Mouse (Mus musculus): ENCODE results near the gene Mmp14. TPM values are rescaled to one million over a fixed set of nuclear protein-coding genes. Genes with fewer than 3 reads are reported as not detected.

Gene Mmp14
- polyA plus RNA-seq, 1 experiment from 2014 or later: 112 TPM

GRCm38 (mm10) chr14:54464293-54465005 is 33.0 kb downstream of the Mmp14 start:
- WGBS: under 1% methylated on average over 57 of the region's 57 CpGs
- ATAC-seq: peak; percentile 82
- no peaks in the 10 kb centered on the region for H3K27me3 ChIP-seq (replicated peaks)
- peak overlapping the region; percentile 72 for H3K4me2 ChIP-seq (replicated peaks)
- H3K36me3 ChIP-seq: peaks cover 19% of the 10 kb centered on the region
- peak overlapping the region; percentile 78 for H3K9ac ChIP-seq
- peak overlapping the region; percentile 85 for H3K27ac ChIP-seq
- H3K9me3 ChIP-seq: no peaks in the 10 kb centered on the region
- H3K4me1 ChIP-seq (replicated peaks): 0 out of 2 replicates have a peak, but pooled peaks cover 3% of the 10 kb centered on the region
- H3K4me3 ChIP-seq (replicated peaks): peak overlapping the region; percentile 92

GRCm38 (mm10) chr14:54471467-54471866 is 40.1 kb downstream of the Mmp14 start:
- peaks cover 29% of the 10 kb centered on the region for H3K36me3 ChIP-seq
- no peak overlapping the region for H3K4me3 ChIP-seq (replicated peaks)
- H3K4me2 ChIP-seq (replicated peaks): no peak overlapping the region
- H3K27ac ChIP-seq: no peak overlapping the region
- H3K4me1 ChIP-seq (replicated peaks): peaks cover 10% of the 10 kb centered on the region
- ATAC-seq: no peak
- H3K9ac ChIP-seq: no peak overlapping the region
- 82% methylated on average over 2 of the region's 2 CpGs for WGBS
- no peaks in the 10 kb centered on the region for H3K9me3 ChIP-seq
- H3K27me3 ChIP-seq (replicated peaks): no peaks in the 10 kb centered on the region

GRCm38 (mm10) chr14:54472671-54473070 is 41.3 kb downstream of the Mmp14 start:
- 61% methylated on average over 5 of the region's 5 CpGs for WGBS
- ATAC-seq: no peak
- Histone ChIP-seq H3K27ac (no peak overlapping the region), H3K4me2 (replicated peaks) (no peak overlapping the region), H3K27me3 (replicated peaks) (peaks cover 2% of the 10 kb centered on the region; the same call in 1 of the 2 replicates), H3K4me1 (replicated peaks) (peaks cover 11% of the 10 kb centered on the region), H3K9ac (no peak overlapping the region), H3K4me3 (replicated peaks) (no peak overlapping the region), H3K9me3 (no peaks in the 10 kb centered on the region), H3K36me3 (peaks cover 28% of the 10 kb centered on the region)

- H3K4me3 ChIP-seq (replicated peaks): no peak overlapping the region
- WGBS: 80% methylated on average over 5 of the region's 5 CpGs
- no peaks in the 10 kb centered on the region for H3K9me3 ChIP-seq
- ATAC-seq: no peak
- no peak overlapping the region for H3K27ac ChIP-seq
- peaks cover 19% of the 10 kb centered on the region for H3K27me3 ChIP-seq (replicated peaks)
- H3K9ac ChIP-seq: no peak overlapping the region
- peaks cover 7% of the 10 kb centered on the region; the same call in 1 of the 2 replicates for H3K36me3 ChIP-seq
- H3K4me1 ChIP-seq (replicated peaks): peaks cover 14% of the 10 kb centered on the region
- H3K4me2 ChIP-seq (replicated peaks): no peak overlapping the region
Measured at GRCm38 (mm10) chr14:54474744-54475143, 43.3 kb downstream of the Mmp14 start.

- Histone ChIP-seq H3K27ac (no peak within 1 kb of the TSS), H3K27me3 (replicated peaks) (peaks cover 20% of the 10 kb centered on the region), H3K4me1 (replicated peaks) (peaks cover 14% of the 10 kb centered on the region), H3K4me3 (replicated peaks) (peak within 1 kb of the TSS; percentile 40), H3K36me3 (no peaks in the 10 kb centered on the region), H3K4me2 (replicated peaks) (peak within 1 kb of the TSS; percentile 91), H3K9ac (peak within 1 kb of the TSS; percentile 54), H3K9me3 (no peaks in the 10 kb centered on the region)
- ATAC-seq: peak; percentile 89
- WGBS: 1% methylated on average over 23 of the region's 23 CpGs
Measured at GRCm38 (mm10) chr14:54475941-54476844, 44.8 kb downstream of the Mmp14 start, which contains the start of gene Rem2. Gene Rem2, plus strand, starts transcription at chr14:54476100.

- no peak overlapping the region for H3K4me3 ChIP-seq (replicated peaks)
- H3K27ac ChIP-seq: no peak overlapping the region
- H3K36me3 ChIP-seq: no peaks in the 10 kb centered on the region
- no peaks in the 10 kb centered on the region for H3K9me3 ChIP-seq
- no peak overlapping the region for H3K4me2 ChIP-seq (replicated peaks)
- ATAC-seq: no peak
- H3K27me3 ChIP-seq (replicated peaks): peaks cover 20% of the 10 kb centered on the region
- 81% methylated on average over 15 of the region's 15 CpGs for WGBS
- H3K4me1 ChIP-seq (replicated peaks): peaks cover 14% of the 10 kb centered on the region
- no peak overlapping the region for H3K9ac ChIP-seq
Measured at GRCm38 (mm10) chr14:54477172-54477909, 45.9 kb downstream of the Mmp14 start.

GRCm38 (mm10) chr14:54479451-54479920 is 48.1 kb downstream of the Mmp14 start:
- H3K9ac ChIP-seq: peak overlapping the region; percentile 46
- H3K27ac ChIP-seq: no peak overlapping the region
- H3K36me3 ChIP-seq: no peaks in the 10 kb centered on the region
- H3K9me3 ChIP-seq: no peaks in the 10 kb centered on the region
- H3K4me3 ChIP-seq (replicated peaks): peak overlapping the region; percentile 37
- peaks cover 14% of the 10 kb centered on the region for H3K4me1 ChIP-seq (replicated peaks)
- H3K4me2 ChIP-seq (replicated peaks): peak overlapping the region; percentile 84
- 3% methylated on average over 40 of the region's 40 CpGs for WGBS
- ATAC-seq: no peak
- H3K27me3 ChIP-seq (replicated peaks): peaks cover 20% of the 10 kb centered on the region

- Histone ChIP-seq H3K4me3 (replicated peaks) (no peak overlapping the region), H3K4me1 (replicated peaks) (peaks cover 10% of the 10 kb centered on the region), H3K4me2 (replicated peaks) (no peak overlapping the region), H3K27me3 (replicated peaks) (peaks cover 20% of the 10 kb centered on the region), H3K9me3 (no peaks in the 10 kb centered on the region), H3K9ac (no peak overlapping the region), H3K36me3 (no peaks in the 10 kb centered on the region), H3K27ac (no peak overlapping the region)
- ATAC-seq: no peak
- 78% methylated on average over 6 of the region's 6 CpGs for WGBS
Measured at GRCm38 (mm10) chr14:54480673-54481072, 49.3 kb downstream of the Mmp14 start.

- H3K4me2 ChIP-seq (replicated peaks): no peak overlapping the region
- no peaks in the 10 kb centered on the region for H3K9me3 ChIP-seq
- no peak for ATAC-seq
- no peaks in the 10 kb centered on the region for H3K36me3 ChIP-seq
- H3K4me1 ChIP-seq (replicated peaks): peaks cover 5% of the 10 kb centered on the region
- no peak overlapping the region for H3K27ac ChIP-seq
- 74% methylated on average over 8 of the region's 8 CpGs for WGBS
- H3K9ac ChIP-seq: no peak overlapping the region
- peaks cover 20% of the 10 kb centered on the region for H3K27me3 ChIP-seq (replicated peaks)
- no peak overlapping the region for H3K4me3 ChIP-seq (replicated peaks)
Measured at GRCm38 (mm10) chr14:54481402-54481801, 50.0 kb downstream of the Mmp14 start.

GRCm38 (mm10) chr14:54482498-54482897 is 51.1 kb downstream of the Mmp14 start:
- Histone ChIP-seq H3K9me3 (no peaks in the 10 kb centered on the region), H3K27me3 (replicated peaks) (peaks cover 19% of the 10 kb centered on the region), H3K4me1 (replicated peaks) (0 out of 2 replicates have a peak, but pooled peaks cover 3% of the 10 kb centered on the region), H3K27ac (no peak overlapping the region), H3K36me3 (no peaks in the 10 kb centered on the region), H3K4me2 (replicated peaks) (no peak overlapping the region), H3K9ac (no peak overlapping the region), H3K4me3 (replicated peaks) (no peak overlapping the region)
- no peak for ATAC-seq
- WGBS: 36% methylated on average over 9 of the region's 9 CpGs

GRCm38 (mm10) chr14:54485899-54486298 is 54.5 kb downstream of the Mmp14 start:
- ATAC-seq: no peak
- H3K27me3 ChIP-seq (replicated peaks): no peaks in the 10 kb centered on the region; the same call in 1 of the 2 replicates
- WGBS: 92% methylated on average over 7 of the region's 7 CpGs
- H3K9me3 ChIP-seq: no peaks in the 10 kb centered on the region
- H3K4me1 ChIP-seq (replicated peaks): no peaks in the 10 kb centered on the region
- no peak overlapping the region for H3K4me2 ChIP-seq (replicated peaks)
- H3K9ac ChIP-seq: no peak overlapping the region
- no peak overlapping the region for H3K27ac ChIP-seq
- H3K4me3 ChIP-seq (replicated peaks): no peak overlapping the region
- no peaks in the 10 kb centered on the region for H3K36me3 ChIP-seq

- Histone ChIP-seq H3K4me2 (replicated peaks) (no peak overlapping the region), H3K4me3 (replicated peaks) (no peak overlapping the region), H3K27me3 (replicated peaks) (no peaks in the 10 kb centered on the region), H3K4me1 (replicated peaks) (no peaks in the 10 kb centered on the region), H3K27ac (no peak overlapping the region), H3K9me3 (no peaks in the 10 kb centered on the region), H3K36me3 (no peaks in the 10 kb centered on the region), H3K9ac (no peak overlapping the region)
- ATAC-seq: no peak
- WGBS: 67% methylated on average over 2 of the region's 2 CpGs
Measured at GRCm38 (mm10) chr14:54487732-54488131, 56.3 kb downstream of the Mmp14 start.
